Mouse (Mus musculus) erythroblast, adult 5-6 weeks (primary cell): Measurements from ENCODE around the gene Dll3. TPM values are rescaled to one million over a fixed set of nuclear protein-coding genes. Genes with fewer than 3 reads are reported as not detected.
"Not testable (repeated sequence)": the region's sequence is repeated elsewhere in the genome, so short reads cannot be mapped to it uniquely, and the experiment has no call there.

ENCODE experiments used
- ATAC-seq: replicated peaks from 2 replicates; pipeline ENCODE4 v1.8.0; 2016; ENCODE audit warnings: moderate number of reproducible peaks, mild to moderate bottlenecking, moderate TSS enrichment, inconsistent platforms; ENCODE audit not compliant: poor library complexity, low FRiP score, severe bottlenecking
- total RNA-seq, 2 experiments: library from RNA; stranded (forward) in 1 of 2; stranded (reverse) in 1 of 2; fragments of 150-400 nt in 1 of 2; fragments of 200-764, 138-1000 nt in 1 of 2; gene quantifications; 2 replicates each; pipeline versions ENCODE4 v1.2.3 to v1.2.4; 2015 to 2017; ENCODE audit warnings: low replicate concordance in 2 of 2

Dll3 gene
- total RNA-seq, 2 experiments from 2014 or later = not detected

GRCm38 (mm10) chr7:28263786-28264185, 38.3 kb downstream of the Dll3 start:
- no peak for ATAC-seq

DNA sequence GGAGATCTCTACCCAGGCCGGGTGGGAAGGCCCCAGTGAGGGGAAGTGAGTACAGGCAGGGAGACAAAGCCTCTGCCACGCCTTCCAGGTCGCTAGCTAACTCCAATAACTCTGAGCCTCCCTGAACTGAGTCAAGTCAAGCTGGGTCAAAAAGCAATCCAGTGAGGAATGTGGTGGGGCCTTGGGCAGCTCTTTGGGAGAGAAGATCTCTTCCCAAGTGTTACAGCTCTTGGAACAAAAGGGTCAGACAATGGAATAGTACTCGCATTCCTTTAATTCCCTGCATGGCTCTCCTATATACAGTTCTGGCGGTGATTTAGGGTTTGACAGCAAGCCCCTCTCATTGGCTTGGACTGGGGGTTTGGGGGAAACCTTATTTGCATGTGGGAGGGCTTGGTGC, 39.2 kb downstream of the Dll3 start:
- ATAC-seq = no peak

- no peak for ATAC-seq
Observed at GRCm38 (mm10) chr7:28255476-28255875, 46.6 kb downstream of the Dll3 start.

GRCm38 (mm10) chr7:28254591-28254990, 47.4 kb downstream of the Dll3 start:
- ATAC-seq = no peak

- no peak for ATAC-seq
Observed at GRCm38 (mm10) chr7:28251976-28252375, 50.1 kb downstream of the Dll3 start.

DNA sequence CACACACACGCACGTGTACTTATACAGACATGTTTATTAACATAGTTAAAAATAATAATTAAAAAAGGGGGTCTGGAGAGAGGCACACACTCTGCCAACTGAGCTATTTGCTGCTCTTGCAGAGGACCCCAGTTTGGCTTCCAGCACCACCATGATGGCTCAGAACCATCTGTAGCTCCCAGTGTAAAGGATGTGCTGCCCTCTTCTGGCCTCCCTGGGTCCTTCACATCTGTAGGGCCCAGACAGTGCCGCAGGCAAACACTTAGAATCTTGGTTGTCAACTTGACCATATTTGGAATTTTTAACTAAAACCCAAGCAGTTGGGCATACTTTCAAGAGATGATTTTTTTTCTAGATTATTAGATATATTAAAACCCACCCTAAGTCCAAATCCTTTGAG, 53.1 kb downstream of the Dll3 start:
- no peak for ATAC-seq

DNA sequence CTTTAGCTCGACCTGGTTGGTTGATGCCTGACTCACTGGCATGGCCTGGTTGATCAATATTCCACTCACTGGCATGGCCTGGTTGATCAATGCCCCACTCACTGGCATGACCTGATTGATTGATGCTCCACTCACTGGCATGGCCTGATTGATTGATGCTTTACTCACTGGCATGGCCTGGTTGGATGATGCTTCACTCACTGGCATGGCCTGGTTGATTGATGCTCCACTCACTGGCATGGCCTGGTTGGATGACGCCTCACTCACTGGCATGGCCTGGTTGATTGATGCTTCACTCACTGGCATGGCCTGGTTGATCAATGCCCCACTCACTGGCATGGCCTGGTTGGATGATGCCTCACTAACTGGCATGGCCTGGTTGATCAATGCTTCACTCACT, 58.1 kb downstream of the Dll3 start:
- not testable (repeated sequence) for ATAC-seq

Other genes starting within 250 kb of the Dll3 start
- not detected in 2 replicates for gene Fcgbp, start 231.0 kb downstream of the Dll3 start, total RNA-seq (2015; ENCODE audit: low replicate concordance)
- gene Fcgbp, start 231.0 kb downstream of the Dll3 start, total RNA-seq (2017; ENCODE audit: low replicate concordance) = not detected in 2 replicates
- gene 9530053A07Rik, start 172.8 kb downstream of the Dll3 start, total RNA-seq (2015; ENCODE audit: low replicate concordance) = not detected in 2 replicates
- gene 9530053A07Rik, start 172.8 kb downstream of the Dll3 start, total RNA-seq (2017; ENCODE audit: low replicate concordance) = 0.28 TPM in 1 of 2 replicates, not detected in the other
- 12.5 and 30.1 TPM in 2 replicates for gene Fbl, start 132.5 kb downstream of the Dll3 start, total RNA-seq (2015; ENCODE audit: low replicate concordance)
- 22.2 and 30.7 TPM in 2 replicates for gene Fbl, start 132.5 kb downstream of the Dll3 start, total RNA-seq (2017; ENCODE audit: low replicate concordance)
- 2.1 and 4.6 TPM in 2 replicates for gene Dyrk1b, start 122.8 kb downstream of the Dll3 start, total RNA-seq (2015; ENCODE audit: low replicate concordance)
- gene Dyrk1b, start 122.8 kb downstream of the Dll3 start, total RNA-seq (2017; ENCODE audit: low replicate concordance) = 6.4 and 6.6 TPM in 2 replicates
- not detected in 2 replicates for gene Eid2, start 34.4 kb downstream of the Dll3 start, total RNA-seq (2015; ENCODE audit: low replicate concordance)
- gene Eid2, start 34.4 kb downstream of the Dll3 start, total RNA-seq (2017; ENCODE audit: low replicate concordance) = 0.34 and 0.42 TPM in 2 replicates
- gene Eid2b, start 24.5 kb downstream of the Dll3 start, total RNA-seq (2015; ENCODE audit: low replicate concordance) = 0.58 TPM in 1 of 2 replicates, not detected in the other
- 1.7 and 3.0 TPM in 2 replicates for gene Eid2b, start 24.5 kb downstream of the Dll3 start, total RNA-seq (2017; ENCODE audit: low replicate concordance)
- gene Selenov, start 11.1 kb downstream of the Dll3 start, total RNA-seq (2015; ENCODE audit: low replicate concordance) = not detected in 2 replicates
- gene Selenov, start 11.1 kb downstream of the Dll3 start, total RNA-seq (2017; ENCODE audit: low replicate concordance) = not detected in 2 replicates
- gene Timm50, start 9.8 kb upstream of the Dll3 start, total RNA-seq (2015; ENCODE audit: low replicate concordance) = 6.3 and 13.2 TPM in 2 replicates
- 6.7 and 9.4 TPM in 2 replicates for gene Timm50, start 9.8 kb upstream of the Dll3 start, total RNA-seq (2017; ENCODE audit: low replicate concordance)
- 15.9 and 18.6 TPM in 2 replicates for gene Supt5, start 36.5 kb upstream of the Dll3 start, total RNA-seq (2015; ENCODE audit: low replicate concordance)
- 21.6 and 24.4 TPM in 2 replicates for gene Supt5, start 36.5 kb upstream of the Dll3 start, total RNA-seq (2017; ENCODE audit: low replicate concordance)
- gene Rps16, start 48.4 kb upstream of the Dll3 start, total RNA-seq (2015; ENCODE audit: low replicate concordance) = 649 and 667 TPM in 2 replicates
- 67.6 and 181 TPM in 2 replicates for gene Rps16, start 48.4 kb upstream of the Dll3 start, total RNA-seq (2017; ENCODE audit: low replicate concordance)
- 4.4 and 6.1 TPM in 2 replicates for gene Plekhg2, start 70.4 kb upstream of the Dll3 start, total RNA-seq (2015; ENCODE audit: low replicate concordance)
- 0.98 and 4.1 TPM in 2 replicates for gene Plekhg2, start 70.4 kb upstream of the Dll3 start, total RNA-seq (2017; ENCODE audit: low replicate concordance)
- gene Zfp36, start 78.0 kb upstream of the Dll3 start, total RNA-seq (2015; ENCODE audit: low replicate concordance) = 47.0 and 53.2 TPM in 2 replicates
- gene Zfp36, start 78.0 kb upstream of the Dll3 start, total RNA-seq (2017; ENCODE audit: low replicate concordance) = 7.7 and 15.1 TPM in 2 replicates
- gene Med29, start 90.5 kb upstream of the Dll3 start, total RNA-seq (2015; ENCODE audit: low replicate concordance) = 6.3 and 9.0 TPM in 2 replicates
- gene Med29, start 90.5 kb upstream of the Dll3 start, total RNA-seq (2017; ENCODE audit: low replicate concordance) = 3.4 TPM in 1 of 2 replicates, not detected in the other
- gene Paf1, start 90.7 kb upstream of the Dll3 start, total RNA-seq (2015; ENCODE audit: low replicate concordance) = 26.1 and 32.9 TPM in 2 replicates
- 16.7 and 24.7 TPM in 2 replicates for gene Paf1, start 90.7 kb upstream of the Dll3 start, total RNA-seq (2017; ENCODE audit: low replicate concordance)
- gene Gmfg, start 135.2 kb upstream of the Dll3 start, total RNA-seq (2015; ENCODE audit: low replicate concordance) = 69.4 and 105 TPM in 2 replicates
- gene Gmfg, start 135.2 kb upstream of the Dll3 start, total RNA-seq (2017; ENCODE audit: low replicate concordance) = 115 and 118 TPM in 2 replicates
- gene Lrfn1, start 149.7 kb upstream of the Dll3 start, total RNA-seq (2015; ENCODE audit: low replicate concordance) = 6.9 TPM in 1 of 2 replicates, not detected in the other
- not detected in 2 replicates for gene Lrfn1, start 149.7 kb upstream of the Dll3 start, total RNA-seq (2017; ENCODE audit: low replicate concordance)
- not detected in 2 replicates for gene Ifnl2, start 208.2 kb upstream of the Dll3 start, total RNA-seq (2015; ENCODE audit: low replicate concordance)
- gene Ifnl2, start 208.2 kb upstream of the Dll3 start, total RNA-seq (2017; ENCODE audit: low replicate concordance) = not detected in 2 replicates
- gene Ifnl3, start 220.6 kb upstream of the Dll3 start, total RNA-seq (2015; ENCODE audit: low replicate concordance) = not detected in 2 replicates
- not detected in 2 replicates for gene Ifnl3, start 220.6 kb upstream of the Dll3 start, total RNA-seq (2017; ENCODE audit: low replicate concordance)
- not detected in 2 replicates for gene Sycn, start 238.6 kb upstream of the Dll3 start, total RNA-seq (2015; ENCODE audit: low replicate concordance)
- not detected in 2 replicates for gene Sycn, start 238.6 kb upstream of the Dll3 start, total RNA-seq (2017; ENCODE audit: low replicate concordance)
- 0.84 TPM in 1 of 2 replicates, not detected in the other for gene Nccrp1, start 245.0 kb upstream of the Dll3 start, total RNA-seq (2015; ENCODE audit: low replicate concordance)
- not detected in 2 replicates for gene Nccrp1, start 245.0 kb upstream of the Dll3 start, total RNA-seq (2017; ENCODE audit: low replicate concordance)